Mouse (Mus musculus) urinary bladder, adult 18-20 months (tissue): ENCODE results near the gene Fndc8.

Source experiments
- DNase-seq, 2 experiments: peaks; one replicate each; pipeline ENCODE4 v3.0.0; 2022; ENCODE audit warnings: low spot score in 2 of 2, mixed read lengths in 2 of 2

Gene Fndc8

GRCm38 (mm10) chr11:82869506-82870172 lies 22.3 kb upstream of the Fndc8 start:
- DNase-seq: no peak

DNA sequence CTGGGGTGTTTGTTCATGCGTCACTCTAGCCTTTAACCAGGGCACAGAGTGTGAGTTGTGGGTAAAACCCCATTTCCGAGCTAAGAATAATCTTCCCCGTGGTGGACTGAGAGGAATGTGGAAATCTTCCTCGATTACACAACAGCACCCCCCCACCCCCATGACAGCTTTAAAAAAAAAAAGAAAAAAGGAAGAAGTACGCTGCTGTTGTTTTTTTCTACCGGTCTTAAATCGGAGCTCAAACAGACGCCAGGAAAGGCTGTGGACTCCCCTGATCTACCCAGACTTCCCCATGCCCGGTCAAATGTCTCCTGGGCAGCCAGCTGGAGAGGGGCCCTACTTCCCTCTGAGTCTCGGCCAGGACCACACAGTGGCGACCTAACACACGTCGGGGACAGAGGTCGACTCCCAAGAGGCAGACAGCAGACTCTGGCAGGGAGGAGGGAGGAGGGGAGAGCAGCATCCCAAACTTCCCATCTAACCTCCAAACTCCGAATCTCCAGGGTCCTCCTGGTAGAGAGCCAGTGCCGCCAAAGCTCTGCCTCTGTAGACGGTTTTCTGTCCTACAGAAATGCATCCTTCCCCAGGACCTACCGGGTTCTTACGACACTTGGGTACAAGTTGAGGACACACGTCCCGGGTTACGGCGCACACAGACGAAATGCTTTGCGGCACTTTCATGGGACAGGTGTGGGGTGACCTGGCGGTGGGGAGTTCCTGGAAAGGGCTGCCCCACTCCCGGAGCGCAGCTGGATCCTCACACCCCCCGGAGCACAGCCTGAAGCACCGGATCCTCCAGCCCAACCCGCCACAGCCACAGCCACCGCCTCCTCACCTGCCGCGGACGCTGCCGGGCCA lies 21.5 kb upstream of the Fndc8 start:
- DNase-seq: peak; percentile 12 to 75

DNA sequence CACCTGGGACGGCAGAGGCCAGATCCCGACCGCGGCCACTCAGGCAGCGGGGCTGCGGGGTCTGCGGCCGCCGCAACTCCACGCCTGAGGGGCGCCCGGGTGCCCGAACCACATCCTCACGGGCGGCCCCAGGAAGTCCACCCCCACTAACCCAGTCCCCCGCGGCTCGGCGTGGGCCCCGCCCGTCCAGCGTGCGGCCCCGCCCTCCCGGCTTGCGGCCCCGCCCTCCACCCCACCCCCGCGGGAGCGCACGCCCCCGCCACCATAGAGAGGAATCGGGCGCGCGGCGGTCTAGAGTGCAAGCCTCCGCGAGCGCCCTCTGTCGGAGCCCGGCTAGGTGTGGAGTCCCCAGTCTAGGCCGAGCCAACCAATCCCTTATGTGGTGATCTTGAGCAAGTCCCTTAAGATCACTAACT lies 20.9 kb upstream of the Fndc8 start, which contains the start of gene Rffl:
Gene Rffl, minus strand, starts transcription at position 180 of the 416 bp plus-strand sequence.
- peak; percentile 88 to 91 for DNase-seq

DNA sequence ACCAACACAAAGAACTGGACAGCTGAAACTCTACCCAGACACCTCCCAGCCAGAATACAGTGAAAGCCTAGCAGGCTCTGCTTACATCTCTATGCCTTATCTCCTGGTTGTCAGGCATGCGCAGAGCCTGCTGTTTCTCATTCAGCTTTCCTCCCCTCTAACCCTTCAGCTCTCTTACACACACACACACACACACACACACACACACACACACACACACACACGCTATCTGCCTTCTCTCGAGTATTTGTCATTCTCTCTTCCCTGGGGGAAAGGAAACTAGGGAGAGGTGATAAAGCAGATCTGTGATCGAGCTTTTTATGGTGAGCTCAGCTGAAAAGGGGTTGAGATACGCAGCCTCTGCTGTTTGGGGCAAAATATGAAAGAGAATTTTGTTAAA lies 17.0 kb upstream of the Fndc8 start:
- DNase-seq: no peak

DNA sequence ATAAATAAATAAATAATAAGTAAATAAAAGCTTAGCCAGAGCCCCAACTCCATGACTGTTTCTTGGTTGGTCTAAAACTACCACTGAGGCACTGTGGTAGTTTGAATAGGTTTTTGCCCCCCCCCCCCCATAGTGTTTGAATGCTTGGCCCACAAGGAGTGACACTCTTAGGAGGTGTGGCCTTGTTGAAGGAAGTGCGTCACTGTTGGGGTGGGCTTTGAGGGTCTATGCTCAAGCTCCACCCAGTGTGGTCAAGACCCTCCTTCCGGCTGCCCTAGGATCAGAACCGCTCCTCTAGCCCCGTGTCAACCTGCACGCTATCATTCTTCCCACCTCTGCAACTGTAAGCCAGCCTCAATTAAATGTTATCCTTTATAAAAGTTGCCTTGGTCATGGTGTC lies 16.3 kb upstream of the Fndc8 start:
- DNase-seq: no peak

GRCm38 (mm10) chr11:82877726-82878344 lies 14.1 kb upstream of the Fndc8 start:
- no peak for DNase-seq

- no peak for DNase-seq
Observed at GRCm38 (mm10) chr11:82883180-82883579, 8.7 kb upstream of the Fndc8 start.

GRCm38 (mm10) chr11:82886559-82886958 lies 5.4 kb upstream of the Fndc8 start:
- DNase-seq: no peak

DNA sequence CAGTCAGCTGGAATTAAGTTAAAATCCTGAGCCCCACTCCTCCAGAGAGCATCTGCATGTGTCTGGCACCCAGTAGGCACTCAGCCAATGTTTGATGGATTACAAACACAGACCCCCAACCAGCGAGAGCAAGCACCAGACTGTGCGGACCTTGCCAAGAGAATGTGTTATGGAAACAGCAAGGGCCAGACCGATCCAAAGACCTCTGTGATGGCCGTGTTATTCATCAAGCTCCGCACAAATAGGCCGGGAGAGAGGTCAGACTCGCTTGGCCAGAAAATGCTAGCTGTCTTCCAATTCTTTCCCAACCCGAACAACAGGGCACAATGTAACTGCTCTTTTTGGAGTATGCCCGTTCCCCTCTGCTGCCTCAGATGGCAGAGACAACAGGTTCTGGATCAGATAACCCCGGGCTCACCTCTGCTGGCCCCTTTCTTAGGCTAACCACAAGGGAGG lies 3.4 kb upstream of the Fndc8 start:
- DNase-seq: peak in 1 of 2 experiments; percentile 6

- DNase-seq: peak in 1 of 2 experiments; percentile 26
Observed at GRCm38 (mm10) chr11:82889524-82890341, 2.2 kb upstream of the Fndc8 start.

GRCm38 (mm10) chr11:82890342-82890762 lies 1.6 kb upstream of the Fndc8 start, which contains the start of gene Rad51d:
Gene Rad51d (minus strand): TSS chr11:82890614.
- DNase-seq: peak; percentile 92

DNA sequence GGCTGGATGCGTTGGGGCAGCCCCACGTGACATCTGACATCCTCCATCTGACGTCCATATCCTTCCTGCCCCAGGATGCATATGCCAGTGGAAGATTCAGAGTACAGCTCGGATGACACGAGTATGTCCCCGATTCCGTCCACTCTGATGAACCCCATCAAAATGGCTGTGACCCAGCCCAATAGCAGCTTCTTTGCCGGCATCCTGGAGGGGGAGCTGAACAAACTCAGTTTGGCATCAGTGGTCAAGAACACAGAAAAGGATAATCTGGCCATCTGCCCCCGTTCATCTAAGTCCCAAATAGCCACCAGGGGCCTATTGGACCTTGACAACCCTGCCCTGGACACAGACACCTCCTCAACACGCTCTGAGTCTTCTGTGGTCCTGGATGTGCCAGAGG lies 5.6 kb downstream of the Fndc8 start:
- no peak for DNase-seq

- no peak for DNase-seq
Observed at GRCm38 (mm10) chr11:82899720-82900119, 7.8 kb downstream of the Fndc8 start.

- DNase-seq: no peak
Observed at GRCm38 (mm10) chr11:82901606-82902310, 9.8 kb downstream of the Fndc8 start.

- DNase-seq: no peak
Observed at GRCm38 (mm10) chr11:82904952-82905351, 13.0 kb downstream of the Fndc8 start.

DNA sequence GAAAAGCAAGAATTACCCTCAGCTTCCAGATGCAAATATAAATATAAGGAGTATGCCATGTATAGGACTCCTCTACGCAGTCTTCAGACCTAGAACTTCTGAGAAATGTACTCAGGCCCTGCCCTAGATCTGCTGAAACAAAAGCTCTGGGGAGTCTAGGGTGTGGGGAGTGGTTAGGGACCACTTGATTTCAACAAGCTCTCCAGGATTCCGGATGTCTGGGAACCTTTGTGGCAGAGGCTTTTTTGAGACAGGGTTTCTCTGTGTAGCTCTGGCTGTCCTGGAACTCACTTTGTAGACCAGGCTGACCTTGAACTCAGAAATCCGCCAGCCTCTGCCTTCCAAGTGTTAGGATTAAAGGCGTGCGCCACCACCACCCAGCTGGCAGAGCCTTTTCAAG lies 13.9 kb downstream of the Fndc8 start:
- DNase-seq: no peak

- peak; percentile 85 to 96 for DNase-seq
Observed at GRCm38 (mm10) chr11:82907651-82908607, 16.0 kb downstream of the Fndc8 start, which contains the start of gene Nle1. Gene Nle1 (minus strand): TSS chr11:82908411.

DNA sequence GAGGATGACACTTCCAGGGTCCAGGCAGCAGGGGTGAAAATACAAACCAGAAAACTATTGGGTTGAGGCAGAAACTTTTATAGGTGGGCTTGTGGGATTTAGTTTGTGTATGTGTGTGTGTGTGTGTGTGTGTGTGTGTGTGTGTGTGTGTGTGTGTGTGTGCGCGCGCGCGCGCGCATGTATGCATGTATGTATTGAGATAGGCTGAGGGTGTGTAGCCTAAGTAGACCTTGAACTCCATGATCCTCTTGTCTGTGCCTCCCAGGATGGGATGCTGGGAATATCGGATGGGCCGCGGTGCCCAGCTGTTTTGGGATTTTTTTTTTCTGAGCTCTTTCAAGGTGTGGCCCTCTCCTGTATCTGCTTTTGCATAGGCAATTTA lies 16.7 kb downstream of the Fndc8 start:
- DNase-seq: no peak

DNA sequence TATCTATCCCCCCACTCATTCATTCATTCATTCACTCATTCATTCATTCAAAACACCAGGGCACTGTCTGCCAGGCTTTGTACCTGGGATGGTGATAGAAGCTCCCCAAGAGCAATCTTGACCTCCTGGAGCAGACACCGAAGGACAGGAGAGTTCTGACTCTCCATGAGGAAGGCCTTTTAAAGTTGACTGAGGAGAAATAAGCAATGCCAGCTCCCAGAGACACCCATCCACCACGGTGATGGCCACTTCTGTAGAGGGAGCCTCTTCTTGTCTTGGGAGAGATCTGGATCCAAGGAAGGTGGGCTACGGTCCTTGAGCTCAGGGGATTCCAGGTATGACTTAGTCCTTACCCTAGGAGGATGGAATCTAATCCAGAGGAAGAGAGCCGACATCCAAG lies 18.3 kb downstream of the Fndc8 start, which contains the start of gene Unc45b:
Gene Unc45b, plus strand, starts transcription at position 301 of the 400 bp plus-strand sequence.
- no peak for DNase-seq
